Mouse (Mus musculus): Measurements from ENCODE around the gene Btn1a1. TPM values are rescaled to one million over a fixed set of nuclear protein-coding genes. Genes with fewer than 3 reads are reported as not detected.
A peak's percentile ranks its signal among the peaks of the same experiment; 100 is the strongest.

The Btn1a1 gene
- polyA plus RNA-seq, 1 experiment from 2014 or later, result 0.11 TPM

- no peaks in the 10 kb centered on the region for H3K36me3 ChIP-seq (ENCODE audit: control insufficient read depth, insufficient read depth, low read length)
- H3K4me3 ChIP-seq (ENCODE audit: low read depth, low read length), result no peak overlapping the region
- no peak for DNase-seq (ENCODE audit: low spot score)
- no peak overlapping the region for H3K27ac ChIP-seq (ENCODE audit: low read depth)
- ATAC-seq (replicated peaks; ENCODE audit: low FRiP score, low TSS enrichment, low read depth), result no peak
- H3K4me1 ChIP-seq (replicated peaks; ENCODE audit: control insufficient read depth, insufficient read depth, low read length), result peaks cover 21% of the 10 kb centered on the region
- no peak overlapping the region for H3K4me2 ChIP-seq (ENCODE audit: low read length)
- no peak overlapping the region for H3K9ac ChIP-seq (ENCODE audit: low read length)
- no peaks in the 10 kb centered on the region for H3K27me3 ChIP-seq (replicated peaks; ENCODE audit: control insufficient read depth, insufficient read depth, low read length)
- WGBS, result 54% methylated on average over 4 of the region's 4 CpGs
- H3K9me3 ChIP-seq (ENCODE audit: control insufficient read depth, low read length), result no peaks in the 10 kb centered on the region
Observed at GRCm38 (mm10) chr13:23502916-23503315, 37.2 kb upstream of the Btn1a1 start.

- no peak for DNase-seq (ENCODE audit: low spot score)
- Histone ChIP-seq H3K9me3 (ENCODE audit: control insufficient read depth, low read length) (no peaks in the 10 kb centered on the region), H3K27me3 (replicated peaks; ENCODE audit: control insufficient read depth, insufficient read depth, low read length) (no peaks in the 10 kb centered on the region), H3K4me2 (ENCODE audit: low read length) (peak overlapping the region; percentile 42), H3K4me3 (ENCODE audit: low read depth, low read length) (no peak overlapping the region), H3K4me1 (replicated peaks; ENCODE audit: control insufficient read depth, insufficient read depth, low read length) (peaks cover 24% of the 10 kb centered on the region), H3K9ac (ENCODE audit: low read length) (no peak overlapping the region), H3K36me3 (ENCODE audit: control insufficient read depth, insufficient read depth, low read length) (no peaks in the 10 kb centered on the region), H3K27ac (ENCODE audit: low read depth) (no peak overlapping the region)
- 42% methylated on average over 9 of the region's 9 CpGs for WGBS
- no peak for ATAC-seq (replicated peaks; ENCODE audit: low FRiP score, low TSS enrichment, low read depth)
Observed at GRCm38 (mm10) chr13:23502031-23502567, 36.4 kb upstream of the Btn1a1 start.

GRCm38 (mm10) chr13:23501511-23501910, 35.8 kb upstream of the Btn1a1 start:
- peak overlapping the region; percentile 42 for H3K4me2 ChIP-seq (ENCODE audit: low read length)
- no peak for ATAC-seq (replicated peaks; ENCODE audit: low FRiP score, low TSS enrichment, low read depth)
- 27% methylated on average over 5 of the region's 5 CpGs for WGBS
- no peak overlapping the region for H3K4me3 ChIP-seq (ENCODE audit: low read depth, low read length)
- H3K27me3 ChIP-seq (replicated peaks; ENCODE audit: control insufficient read depth, insufficient read depth, low read length), result no peaks in the 10 kb centered on the region
- H3K36me3 ChIP-seq (ENCODE audit: control insufficient read depth, insufficient read depth, low read length), result no peaks in the 10 kb centered on the region
- no peaks in the 10 kb centered on the region for H3K9me3 ChIP-seq (ENCODE audit: control insufficient read depth, low read length)
- H3K27ac ChIP-seq (ENCODE audit: low read depth), result no peak overlapping the region
- DNase-seq (ENCODE audit: low spot score), result no peak
- H3K9ac ChIP-seq (ENCODE audit: low read length), result no peak overlapping the region
- peaks cover 28% of the 10 kb centered on the region for H3K4me1 ChIP-seq (replicated peaks; ENCODE audit: control insufficient read depth, insufficient read depth, low read length)

GRCm38 (mm10) chr13:23500424-23501200, 34.9 kb upstream of the Btn1a1 start:
- H3K36me3 ChIP-seq (ENCODE audit: control insufficient read depth, insufficient read depth, low read length), result no peaks in the 10 kb centered on the region
- DNase-seq (ENCODE audit: low spot score) (peak; percentile 87), ATAC-seq (replicated peaks; ENCODE audit: low FRiP score, low TSS enrichment, low read depth) (peak; percentile 84)
- no peak overlapping the region for H3K4me3 ChIP-seq (ENCODE audit: low read depth, low read length)
- H3K27me3 ChIP-seq (replicated peaks; ENCODE audit: control insufficient read depth, insufficient read depth, low read length), result no peaks in the 10 kb centered on the region
- H3K4me2 ChIP-seq (ENCODE audit: low read length), result peak overlapping the region; percentile 42
- H3K9me3 ChIP-seq (ENCODE audit: control insufficient read depth, low read length), result no peaks in the 10 kb centered on the region
- WGBS, result 10% methylated on average over 17 of the region's 17 CpGs
- no peak overlapping the region for H3K27ac ChIP-seq (ENCODE audit: low read depth)
- H3K4me1 ChIP-seq (replicated peaks; ENCODE audit: control insufficient read depth, insufficient read depth, low read length), result peaks cover 21% of the 10 kb centered on the region
- H3K9ac ChIP-seq (ENCODE audit: low read length), result no peak overlapping the region

GRCm38 (mm10) chr13:23499943-23500342, 34.2 kb upstream of the Btn1a1 start:
- 25% methylated on average over 7 of the region's 7 CpGs for WGBS

GRCm38 (mm10) chr13:23498653-23499052, 33.0 kb upstream of the Btn1a1 start:
- H3K27me3 ChIP-seq (replicated peaks; ENCODE audit: control insufficient read depth, insufficient read depth, low read length), result no peaks in the 10 kb centered on the region
- peak overlapping the region; percentile 28 for H3K4me3 ChIP-seq (ENCODE audit: low read depth, low read length)
- H3K9me3 ChIP-seq (ENCODE audit: control insufficient read depth, low read length), result no peaks in the 10 kb centered on the region
- no peak for DNase-seq (ENCODE audit: low spot score)
- no peak for ATAC-seq (replicated peaks; ENCODE audit: low FRiP score, low TSS enrichment, low read depth)
- peaks cover 21% of the 10 kb centered on the region for H3K4me1 ChIP-seq (replicated peaks; ENCODE audit: control insufficient read depth, insufficient read depth, low read length)
- peak overlapping the region; percentile 50 for H3K4me2 ChIP-seq (ENCODE audit: low read length)
- H3K9ac ChIP-seq (ENCODE audit: low read length), result no peak overlapping the region
- H3K36me3 ChIP-seq (ENCODE audit: control insufficient read depth, insufficient read depth, low read length), result no peaks in the 10 kb centered on the region
- H3K27ac ChIP-seq (ENCODE audit: low read depth), result no peak overlapping the region
- WGBS, result 7% methylated on average over 10 of the region's 10 CpGs

More at GRCm38 (mm10) chr13:23499943-23500342, 34.2 kb upstream of the Btn1a1 start:
- Histone ChIP-seq H3K4me3 (ENCODE audit: low read depth, low read length) (no peak overlapping the region), H3K36me3 (ENCODE audit: control insufficient read depth, insufficient read depth, low read length) (no peaks in the 10 kb centered on the region), H3K4me2 (ENCODE audit: low read length) (no peak overlapping the region), H3K9ac (ENCODE audit: low read length) (no peak overlapping the region), H3K9me3 (ENCODE audit: control insufficient read depth, low read length) (no peaks in the 10 kb centered on the region), H3K27me3 (replicated peaks; ENCODE audit: control insufficient read depth, insufficient read depth, low read length) (no peaks in the 10 kb centered on the region), H3K4me1 (replicated peaks; ENCODE audit: control insufficient read depth, insufficient read depth, low read length) (peaks cover 21% of the 10 kb centered on the region), H3K27ac (ENCODE audit: low read depth) (no peak overlapping the region)
- ATAC-seq (replicated peaks; ENCODE audit: low FRiP score, low TSS enrichment, low read depth) (no peak), DNase-seq (ENCODE audit: low spot score) (no peak)

GRCm38 (mm10) chr13:23497656-23498321, 32.1 kb upstream of the Btn1a1 start:
- Histone ChIP-seq H3K4me3 (ENCODE audit: low read depth, low read length) (peak overlapping the region; percentile 28), H3K27ac (ENCODE audit: low read depth) (no peak overlapping the region), H3K4me2 (ENCODE audit: low read length) (peak overlapping the region; percentile 50), H3K27me3 (replicated peaks; ENCODE audit: control insufficient read depth, insufficient read depth, low read length) (no peaks in the 10 kb centered on the region), H3K4me1 (replicated peaks; ENCODE audit: control insufficient read depth, insufficient read depth, low read length) (peaks cover 17% of the 10 kb centered on the region), H3K9me3 (ENCODE audit: control insufficient read depth, low read length) (no peaks in the 10 kb centered on the region), H3K36me3 (ENCODE audit: control insufficient read depth, insufficient read depth, low read length) (no peaks in the 10 kb centered on the region), H3K9ac (ENCODE audit: low read length) (no peak overlapping the region)
- WGBS, result 10% methylated on average over 19 of the region's 19 CpGs
- ATAC-seq (replicated peaks; ENCODE audit: low FRiP score, low TSS enrichment, low read depth), result no peak
- DNase-seq (ENCODE audit: low spot score), result peak; percentile 77

GRCm38 (mm10) chr13:23495526-23495925, 29.8 kb upstream of the Btn1a1 start:
- WGBS, result 75% methylated on average over 6 of the region's 6 CpGs
- no peaks in the 10 kb centered on the region for H3K9me3 ChIP-seq (ENCODE audit: control insufficient read depth, low read length)
- H3K4me1 ChIP-seq (replicated peaks; ENCODE audit: control insufficient read depth, insufficient read depth, low read length), result peaks cover 22% of the 10 kb centered on the region
- DNase-seq (ENCODE audit: low spot score) (no peak), ATAC-seq (replicated peaks; ENCODE audit: low FRiP score, low TSS enrichment, low read depth) (no peak)
- no peak overlapping the region for H3K9ac ChIP-seq (ENCODE audit: low read length)
- H3K27ac ChIP-seq (ENCODE audit: low read depth), result no peak overlapping the region
- H3K4me2 ChIP-seq (ENCODE audit: low read length), result no peak overlapping the region
- no peaks in the 10 kb centered on the region for H3K27me3 ChIP-seq (replicated peaks; ENCODE audit: control insufficient read depth, insufficient read depth, low read length)
- no peak overlapping the region for H3K4me3 ChIP-seq (ENCODE audit: low read depth, low read length)
- no peaks in the 10 kb centered on the region for H3K36me3 ChIP-seq (ENCODE audit: control insufficient read depth, insufficient read depth, low read length)
